Mouse (Mus musculus) small intestine, adult 2 months (tissue): ENCODE measurements around the gene Olfr1242. TPM values are rescaled to one million over a fixed set of nuclear protein-coding genes. Genes with fewer than 3 reads are reported as not detected.

Experiments
- H3K27ac ChIP-seq: fragments of 200-500 bp; 2 replicates; pipeline ENCODE4 v1.5.1; 2012; ENCODE audit warnings: low read depth, low read length, control low read depth, inconsistent platforms; ENCODE audit not compliant: insufficient read depth
- H3K27me3 ChIP-seq: fragments of 200-500 bp; 2 replicates; pipeline ENCODE4 v1.6.1; 2012; ENCODE audit warnings: mild to moderate bottlenecking, moderate library complexity, low read length, inconsistent platforms; ENCODE audit not compliant: control insufficient read depth, insufficient read depth
- H3K36me3 ChIP-seq: fragments of 200-500 bp; 2 replicates; pipeline ENCODE4 v1.6.1; 2012; ENCODE audit warnings: mild to moderate bottlenecking, low read length, control low read depth, inconsistent platforms; ENCODE audit not compliant: control insufficient read depth, insufficient read depth
- H3K4me1 ChIP-seq: fragments of 200-500 bp; 2 replicates; pipeline ENCODE4 v1.6.1; 2012; ENCODE audit warnings: low read length, inconsistent platforms, mixed read lengths; ENCODE audit not compliant: control insufficient read depth, insufficient read depth, insufficient read length
- H3K4me3 ChIP-seq: fragments of 200-500 bp; 2 replicates; pipeline ENCODE4 v1.5.1; 2012; ENCODE audit warnings: low read depth, mild to moderate bottlenecking, control low read depth, inconsistent platforms, low read length, moderate library complexity
- CTCF ChIP-seq: fragments of 200-500 bp; IDR thresholded peaks from 2 replicates; pipeline ENCODE4 v1.5.1; 2012; ENCODE audit warnings: low read depth, mild to moderate bottlenecking, control low read depth, inconsistent platforms, low read length, moderate library complexity, mixed read lengths; ENCODE audit not compliant: insufficient replicate concordance, insufficient read length; ENCODE audit errors: extremely low read depth
- POLR2A ChIP-seq: fragments of 200-500 bp; IDR thresholded peaks from 2 replicates; pipeline ENCODE4 v1.6.1; 2012; ENCODE audit warnings: low read depth, mild to moderate bottlenecking, control low read depth, inconsistent platforms, low read length, moderate library complexity
- whole genome bisulfite sequencing: fragments of 180-500 bp; shearing (Covaris S2); methylation state at CpG from one replicate; pipeline ENCODE4 v1.1.7; 2018; 5-methylcytosine and 5-hydroxymethylcytosine counted together
- polyA plus RNA-seq: library from polyadenylated mRNA; depleted of rRNA; stranded (reverse); fragments of >200 nt; gene quantifications from 2 replicates; pipeline ENCODE4 v1.2.3, GENCODE M21; 2012; rRNA removed

The Olfr1242 gene
- not detected in 2 replicates for polyA plus RNA-seq

GRCm38 (mm10) chr2:89498235-89498634 lies at the start of gene Olfr1242:
Olfr1242 (minus strand) TSS chr2:89498335.
- TF ChIP-seq POLR2A (no peak), CTCF (no peak)
- 72% methylated on average over 1 of the region's 1 CpGs for WGBS
- Histone ChIP-seq H3K36me3 (no peaks in the 10 kb centered on the region), H3K27ac (no peak within 1 kb of the TSS), H3K4me1 (no peaks in the 10 kb centered on the region), H3K27me3 (no peaks in the 10 kb centered on the region), H3K4me3 (no peak within 1 kb of the TSS)

GRCm38 (mm10) chr2:89544516-89544915 lies 46.4 kb upstream of the Olfr1242 start:
- Histone ChIP-seq H3K27ac (no peak overlapping the region), H3K4me3 (no peak overlapping the region), H3K36me3 (no peaks in the 10 kb centered on the region), H3K27me3 (no peaks in the 10 kb centered on the region), H3K4me1 (no peaks in the 10 kb centered on the region)
- TF ChIP-seq POLR2A = no peak
- 48% methylated on average over 2 of the region's 2 CpGs for WGBS

GRCm38 (mm10) chr2:89539923-89540322 lies 41.8 kb upstream of the Olfr1242 start:
- no peak for TF ChIP-seq POLR2A
- TF ChIP-seq CTCF = no peak
- Histone ChIP-seq H3K4me3 (no peak overlapping the region), H3K36me3 (no peaks in the 10 kb centered on the region), H3K27me3 (no peaks in the 10 kb centered on the region), H3K27ac (no peak overlapping the region), H3K4me1 (no peaks in the 10 kb centered on the region)
- 65% methylated on average over 1 of the region's 1 CpGs for WGBS

DNA sequence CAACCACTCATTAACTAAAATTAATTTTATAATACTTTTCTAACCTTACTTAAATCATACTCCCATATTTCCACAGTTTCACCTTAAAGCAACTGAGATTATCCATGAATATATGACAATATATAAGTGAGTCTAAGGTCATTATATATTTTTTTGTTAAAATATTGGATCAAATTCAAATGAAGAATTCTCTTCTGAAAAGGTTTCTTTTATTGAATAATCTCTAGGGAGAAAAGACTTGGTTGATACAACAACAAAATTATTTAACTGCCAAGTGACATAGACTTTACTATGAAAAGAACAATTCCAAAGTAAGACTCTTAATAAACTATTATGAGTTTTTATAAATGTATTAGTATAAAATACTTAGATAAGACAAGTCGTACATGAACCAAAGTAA lies 33.3 kb upstream of the Olfr1242 start, which contains the start of gene Olfr1243:
Gene Olfr1243 (minus strand): TSS at position 101 of the 400 bp plus-strand sequence.
- no peak within 1 kb of the TSS for H3K4me3 ChIP-seq
- H3K27ac ChIP-seq = no peak within 1 kb of the TSS
- H3K36me3 ChIP-seq = no peaks in the 10 kb centered on the region
- WGBS = 92% methylated on average over 1 of the region's 1 CpGs
- TF ChIP-seq CTCF (no peak), POLR2A (no peak)
- no peaks in the 10 kb centered on the region for H3K27me3 ChIP-seq
- H3K4me1 ChIP-seq = no peaks in the 10 kb centered on the region

- Histone ChIP-seq H3K27ac (no peak within 1 kb of the TSS), H3K4me1 (no peaks in the 10 kb centered on the region), H3K27me3 (no peaks in the 10 kb centered on the region), H3K36me3 (no peaks in the 10 kb centered on the region), H3K4me3 (no peak within 1 kb of the TSS)
- TF ChIP-seq CTCF (no peak), POLR2A (no peak)
These were observed 11.1 kb downstream of the Olfr1242 start, which contains the start of gene Olfr1241 for GRCm38 (mm10) chr2:89487026-89487425. Olfr1241 (minus strand) TSS chr2:89487126.

DNA sequence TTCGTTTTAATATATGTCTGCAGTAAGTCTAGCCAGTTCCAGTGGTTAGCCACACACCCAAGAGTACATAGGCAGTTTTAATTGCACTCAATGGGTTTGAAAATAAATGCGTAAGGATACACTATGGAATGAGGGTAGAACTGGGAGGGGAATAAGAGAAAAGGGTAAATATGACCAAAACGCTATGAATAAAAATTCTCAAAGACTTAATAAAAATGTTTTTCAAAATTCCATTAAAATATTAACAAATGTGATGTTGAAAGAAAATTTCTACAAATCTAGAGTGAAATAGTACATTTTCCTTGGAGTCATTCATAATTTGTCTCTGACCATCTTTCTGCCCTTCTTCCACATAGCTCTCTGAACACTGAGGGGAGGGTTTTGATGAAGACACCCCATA lies 55.2 kb downstream of the Olfr1242 start, which contains the start of gene Olfr1240:
Gene Olfr1240 (minus strand): TSS at position 101 of the 400 bp plus-strand sequence.
- TF ChIP-seq CTCF (no peak), POLR2A (no peak)
- H3K27me3 ChIP-seq = no peaks in the 10 kb centered on the region
- no peak within 1 kb of the TSS for H3K27ac ChIP-seq
- H3K4me1 ChIP-seq = no peaks in the 10 kb centered on the region
- WGBS = 77% methylated on average over 3 of the region's 3 CpGs
- H3K4me3 ChIP-seq = no peak within 1 kb of the TSS
- H3K36me3 ChIP-seq = no peaks in the 10 kb centered on the region

Other genes starting within 250 kb of the Olfr1242 start
- gene Olfr1228, start 244.3 kb downstream of the Olfr1242 start, polyA plus RNA-seq = not detected in 2 replicates
- gene Olfr1229, start 210.3 kb downstream of the Olfr1242 start, polyA plus RNA-seq = not detected in 2 replicates
- not detected in 2 replicates for gene Olfr1230, start 201.1 kb downstream of the Olfr1242 start, polyA plus RNA-seq
- not detected in 2 replicates for gene Olfr1231, start 191.3 kb downstream of the Olfr1242 start, polyA plus RNA-seq
- gene Olfr1232, start 168.7 kb downstream of the Olfr1242 start, polyA plus RNA-seq = not detected in 2 replicates
- not detected in 2 replicates for gene Olfr1233, start 155.9 kb downstream of the Olfr1242 start, polyA plus RNA-seq
- gene Olfr1234, start 133.5 kb downstream of the Olfr1242 start, polyA plus RNA-seq = not detected in 2 replicates
- gene Olfr1238, start 88.7 kb downstream of the Olfr1242 start, polyA plus RNA-seq = not detected in 2 replicates
- not detected in 2 replicates for gene Olfr1239, start 77.9 kb downstream of the Olfr1242 start, polyA plus RNA-seq
- gene Olfr1240, start 55.3 kb downstream of the Olfr1242 start, polyA plus RNA-seq = not detected in 2 replicates
- gene Olfr1241, start 11.2 kb downstream of the Olfr1242 start, polyA plus RNA-seq = not detected in 2 replicates
- gene Olfr1243, start 33.2 kb upstream of the Olfr1242 start, polyA plus RNA-seq = not detected in 2 replicates
- gene Olfr1245, start 80.1 kb upstream of the Olfr1242 start, polyA plus RNA-seq = not detected in 2 replicates
- not detected in 2 replicates for gene Olfr1246, start 94.8 kb upstream of the Olfr1242 start, polyA plus RNA-seq
- gene Olfr1247, start 115.8 kb upstream of the Olfr1242 start, polyA plus RNA-seq = not detected in 2 replicates
- not detected in 2 replicates for gene Olfr1248, start 119.9 kb upstream of the Olfr1242 start, polyA plus RNA-seq
- gene Olfr1249, start 136.6 kb upstream of the Olfr1242 start, polyA plus RNA-seq = not detected in 2 replicates
- gene Olfr1250, start 163.1 kb upstream of the Olfr1242 start, polyA plus RNA-seq = not detected in 2 replicates
- gene Olfr1251, start 173.6 kb upstream of the Olfr1242 start, polyA plus RNA-seq = not detected in 2 replicates
- gene Olfr1252, start 226.7 kb upstream of the Olfr1242 start, polyA plus RNA-seq = not detected in 2 replicates